Mouse (Mus musculus): ENCODE measurements around the gene Akt1s1. TPM values are rescaled to one million over a fixed set of nuclear protein-coding genes. Genes with fewer than 3 reads are reported as not detected.
A peak's percentile ranks its signal among the peaks of the same experiment; 100 is the strongest.

Gene Akt1s1
- polyA plus RNA-seq (2016; fragmentation: Nextera tagmentation; extraction: Ambion mirVana) = 116 and 120 TPM in 2 replicates

DNA sequence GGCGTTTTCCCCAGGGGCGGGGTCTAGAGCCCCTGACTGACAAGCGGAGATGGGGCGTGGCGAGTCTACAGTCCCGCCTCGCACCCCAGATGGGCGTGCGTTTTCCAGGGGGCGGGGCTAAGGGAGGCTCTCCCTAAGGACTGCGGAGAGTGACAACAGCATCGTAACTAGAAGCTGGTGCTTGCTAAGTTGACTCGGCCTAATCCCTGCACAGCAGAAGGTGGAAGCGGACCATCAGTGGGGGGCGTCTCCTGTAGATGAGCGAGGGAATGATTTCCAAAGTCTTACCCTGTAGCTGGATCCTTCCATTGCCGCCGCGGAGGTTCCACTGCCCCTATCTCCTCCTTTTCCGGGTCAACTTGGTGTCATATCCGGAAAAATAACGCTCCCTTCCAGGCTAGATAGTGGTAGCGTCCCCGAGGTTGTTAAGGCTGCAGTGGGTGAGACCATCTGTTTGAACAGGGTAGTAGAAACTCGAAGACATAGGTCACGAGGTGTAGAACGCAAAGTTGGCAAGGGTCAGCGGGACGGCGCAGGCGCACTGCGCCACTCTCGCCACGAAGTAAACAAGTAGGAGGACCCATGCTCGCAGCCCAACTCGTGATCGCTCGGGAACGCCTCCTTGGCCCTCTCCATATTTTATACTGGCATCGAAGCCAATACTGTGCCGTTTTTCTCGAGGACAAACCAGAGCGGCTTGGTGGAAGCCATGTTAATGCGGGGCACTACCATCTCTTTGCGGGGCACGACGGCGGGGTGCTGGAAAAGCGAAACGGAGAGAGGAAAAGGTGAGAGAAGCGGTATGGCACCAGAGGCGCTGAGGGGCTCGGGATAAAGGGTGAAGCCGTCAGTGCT, at the start of gene Akt1s1, which contains the start of gene Tbc1d17:
Akt1s1 (plus strand) TSS at position 431 of the 855 bp plus-strand sequence.
Tbc1d17 (minus strand) TSS at position 519 of the 855 bp plus-strand sequence.
- peaks cover 26% of the 10 kb centered on the region for H3K4me1 ChIP-seq
- peak within 1 kb of the TSS; percentile 81 for H3K9ac ChIP-seq
- H3K36me3 ChIP-seq = peaks cover 44% of the 10 kb centered on the region
- WGBS = under 1% methylated on average over 54 of the region's 54 CpGs
- H3K9me3 ChIP-seq = no peaks in the 10 kb centered on the region
- peak; percentile 79 for ATAC-seq (ENCODE audit: insufficient number of reproducible peaks, insufficient read depth, low FRiP score, low TSS enrichment)
- peak within 1 kb of the TSS; percentile 77 for H3K4me3 ChIP-seq
- H3K4me2 ChIP-seq (replicated peaks) = peak within 1 kb of the TSS; percentile 85
- H3K27ac ChIP-seq = peak within 1 kb of the TSS; percentile 96
- no peaks in the 10 kb centered on the region for H3K27me3 ChIP-seq

DNA sequence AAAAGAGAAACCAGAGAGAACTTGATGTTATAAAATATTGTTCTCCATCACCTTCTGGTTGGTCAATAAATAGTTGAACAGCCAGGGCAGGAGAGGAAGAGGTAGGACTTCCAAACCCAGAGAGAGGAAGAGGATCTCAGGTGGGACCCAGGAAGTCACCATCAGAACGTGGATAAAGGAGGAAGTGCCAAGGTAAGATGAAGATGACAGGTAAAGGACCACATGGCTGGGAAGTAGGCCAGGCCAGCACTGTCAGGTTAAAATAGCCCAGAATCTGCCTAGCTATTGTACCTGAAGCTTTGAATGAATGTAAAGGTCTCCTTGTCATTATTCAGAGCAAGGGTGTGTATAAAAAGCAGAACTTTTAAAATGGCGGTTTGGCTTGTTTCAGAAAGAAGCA, 39.9 kb upstream of the Akt1s1 start:
- no peak overlapping the region for H3K27ac ChIP-seq
- no peaks in the 10 kb centered on the region for H3K9me3 ChIP-seq
- no peak overlapping the region for H3K4me3 ChIP-seq
- peaks cover 16% of the 10 kb centered on the region; the same call in 1 of the 2 replicates for H3K36me3 ChIP-seq
- H3K4me1 ChIP-seq = no peaks in the 10 kb centered on the region
- no peak for ATAC-seq (ENCODE audit: insufficient number of reproducible peaks, insufficient read depth, low FRiP score, low TSS enrichment)
- no peak overlapping the region for H3K9ac ChIP-seq
- WGBS = 80% methylated on average over 2 of the region's 2 CpGs
- H3K4me2 ChIP-seq (replicated peaks) = no peak overlapping the region
- H3K27me3 ChIP-seq = no peaks in the 10 kb centered on the region

DNA sequence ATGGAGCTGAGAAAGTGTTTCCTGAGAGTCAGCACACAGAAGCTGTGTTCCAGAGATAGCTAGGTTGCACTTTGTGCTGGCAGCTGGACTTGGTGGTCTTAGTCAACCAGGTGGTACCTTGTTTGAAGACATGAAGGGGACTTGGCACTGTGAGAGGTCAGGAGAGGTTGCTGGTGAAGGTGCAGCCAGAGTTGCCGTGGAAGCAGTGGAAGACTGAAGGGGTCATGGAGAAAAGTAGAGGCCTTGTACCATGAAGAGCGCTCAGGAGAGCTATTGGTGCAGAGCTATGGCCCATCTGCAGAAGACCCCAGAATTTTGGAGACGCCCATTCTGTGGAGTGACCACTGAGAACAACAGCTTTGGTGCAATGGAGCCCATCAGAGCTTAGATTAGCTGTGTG, 39.3 kb upstream of the Akt1s1 start:
- no peak for ATAC-seq (ENCODE audit: insufficient number of reproducible peaks, insufficient read depth, low FRiP score, low TSS enrichment)
- no peak overlapping the region for H3K9ac ChIP-seq
- no peaks in the 10 kb centered on the region for H3K9me3 ChIP-seq

DNA sequence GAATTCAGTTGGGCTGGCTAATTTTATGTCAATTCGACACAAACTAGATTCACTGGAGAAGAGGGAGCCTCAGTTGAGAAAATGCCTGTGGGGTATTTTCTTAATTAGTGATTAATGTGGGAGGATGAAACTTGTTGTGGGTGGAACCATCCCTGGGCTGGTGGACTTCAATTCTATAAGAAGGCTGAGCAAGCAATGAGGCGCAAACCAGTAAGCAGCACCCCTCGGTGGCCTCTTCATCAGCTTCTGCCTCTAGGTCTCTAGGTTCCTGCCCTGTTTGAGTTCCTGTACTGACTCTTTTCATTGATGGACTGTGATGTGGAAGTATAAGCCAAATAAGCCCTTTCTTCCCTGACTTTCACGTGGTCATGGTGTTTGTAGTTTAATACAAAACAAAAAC, 38.4 kb upstream of the Akt1s1 start:
- WGBS = 84% methylated on average over 4 of the region's 4 CpGs
- H3K9ac ChIP-seq = no peak overlapping the region
- no peak overlapping the region for H3K4me3 ChIP-seq
- no peaks in the 10 kb centered on the region for H3K9me3 ChIP-seq
- ATAC-seq (ENCODE audit: insufficient number of reproducible peaks, insufficient read depth, low FRiP score, low TSS enrichment) = no peak
- H3K4me1 ChIP-seq = peaks cover 6% of the 10 kb centered on the region; the same call in 1 of the 2 replicates
- no peaks in the 10 kb centered on the region for H3K27me3 ChIP-seq
- H3K4me2 ChIP-seq (replicated peaks) = no peak overlapping the region
- H3K36me3 ChIP-seq = peaks cover 20% of the 10 kb centered on the region; the same call in 1 of the 2 replicates
- H3K27ac ChIP-seq = no peak overlapping the region

More for the DNA sequence above, 39.3 kb upstream of the Akt1s1 start:
- no peaks in the 10 kb centered on the region for H3K27me3 ChIP-seq
- no peaks in the 10 kb centered on the region for H3K4me1 ChIP-seq
- peaks cover 20% of the 10 kb centered on the region; the same call in 1 of the 2 replicates for H3K36me3 ChIP-seq
- WGBS = 90% methylated on average over 3 of the region's 3 CpGs
- no peak overlapping the region for H3K4me3 ChIP-seq
- H3K4me2 ChIP-seq (replicated peaks) = no peak overlapping the region
- no peak overlapping the region for H3K27ac ChIP-seq

DNA sequence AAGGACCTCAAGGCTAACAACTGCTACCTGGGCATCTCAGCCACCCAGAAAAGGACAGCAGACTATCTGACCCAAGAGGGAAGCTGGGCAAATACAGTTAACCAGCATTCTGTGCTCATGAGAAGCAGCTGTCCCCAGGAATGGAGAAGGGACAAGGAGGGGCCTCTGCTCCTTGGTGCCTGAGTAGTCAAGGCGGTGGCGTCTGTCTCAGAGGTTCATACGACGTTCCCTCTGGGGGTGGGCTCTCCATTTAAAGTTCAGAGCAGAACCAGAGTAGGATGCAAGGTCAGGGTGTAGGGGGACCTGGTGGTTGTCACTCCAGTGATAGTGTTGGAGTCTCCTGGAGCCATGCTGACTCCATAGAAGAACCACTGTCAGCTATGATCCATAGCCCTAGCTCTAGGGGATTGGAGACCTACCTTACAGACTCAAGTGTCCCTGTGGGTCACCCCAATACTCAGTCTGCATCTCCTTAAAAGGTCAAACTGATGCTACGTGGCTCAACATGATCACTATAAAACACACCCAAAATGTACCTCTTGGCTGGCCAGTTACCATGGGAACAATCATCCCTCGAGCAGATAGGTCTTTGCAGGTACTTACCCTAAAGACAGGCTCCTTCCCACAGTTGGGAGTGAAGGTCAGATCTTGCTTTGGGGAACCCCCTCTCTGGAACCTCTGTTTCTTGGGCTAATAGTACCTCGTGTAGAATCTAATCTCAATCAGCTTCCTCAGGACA, 37.8 kb upstream of the Akt1s1 start:
- no peak for ATAC-seq (ENCODE audit: insufficient number of reproducible peaks, insufficient read depth, low FRiP score, low TSS enrichment)
- H3K4me2 ChIP-seq (replicated peaks) = no peak overlapping the region
- no peak overlapping the region for H3K4me3 ChIP-seq
- WGBS = 85% methylated on average over 7 of the region's 7 CpGs
- H3K27me3 ChIP-seq = no peaks in the 10 kb centered on the region
- peaks cover 6% of the 10 kb centered on the region; the same call in 1 of the 2 replicates for H3K4me1 ChIP-seq
- no peak overlapping the region for H3K9ac ChIP-seq
- peaks cover 20% of the 10 kb centered on the region; the same call in 1 of the 2 replicates for H3K36me3 ChIP-seq
- H3K9me3 ChIP-seq = no peaks in the 10 kb centered on the region
- H3K27ac ChIP-seq = no peak overlapping the region

DNA sequence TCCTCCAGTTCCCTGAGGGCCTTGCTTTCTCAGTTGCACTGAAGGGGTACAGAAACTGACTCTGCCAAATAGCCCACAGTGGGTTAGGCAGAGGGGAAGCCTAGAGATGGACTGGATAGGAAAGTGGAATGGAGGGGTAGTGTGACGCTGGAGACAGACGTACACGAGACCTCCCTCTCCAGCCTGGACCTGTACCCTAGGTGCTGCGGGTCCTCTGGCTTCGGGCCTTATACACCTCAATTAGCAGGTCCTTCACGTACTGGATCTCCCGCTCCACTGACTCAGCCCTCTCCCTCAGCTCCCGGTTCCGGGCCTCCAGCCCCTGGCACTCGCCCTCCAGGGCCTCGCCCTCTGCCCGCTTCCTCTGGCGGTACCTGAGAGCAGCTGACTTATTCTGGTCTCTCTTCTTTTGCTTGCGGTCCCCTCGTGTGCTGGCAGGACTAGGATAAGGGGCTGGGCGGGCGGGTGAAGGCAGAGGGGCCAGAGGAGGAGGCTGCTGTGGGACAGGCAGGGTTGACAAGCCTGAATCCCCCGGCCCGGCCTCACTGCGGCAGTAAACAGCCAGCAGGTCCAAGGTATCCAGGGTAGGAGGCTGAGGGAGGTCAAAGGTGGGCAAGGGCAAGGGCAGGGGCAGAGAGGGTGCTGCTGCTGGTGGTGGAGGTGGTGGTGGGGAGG, 36.0 kb upstream of the Akt1s1 start:
- 88% methylated on average over 20 of the region's 20 CpGs for WGBS
- Histone ChIP-seq H3K4me2 (replicated peaks) (no peak overlapping the region), H3K4me3 (no peak overlapping the region), H3K4me1 (peaks cover 11% of the 10 kb centered on the region), H3K27me3 (no peaks in the 10 kb centered on the region), H3K27ac (no peak overlapping the region), H3K36me3 (peaks cover 20% of the 10 kb centered on the region; the same call in 1 of the 2 replicates), H3K9ac (no peak overlapping the region), H3K9me3 (no peaks in the 10 kb centered on the region)
- no peak for ATAC-seq (ENCODE audit: insufficient number of reproducible peaks, insufficient read depth, low FRiP score, low TSS enrichment)

DNA sequence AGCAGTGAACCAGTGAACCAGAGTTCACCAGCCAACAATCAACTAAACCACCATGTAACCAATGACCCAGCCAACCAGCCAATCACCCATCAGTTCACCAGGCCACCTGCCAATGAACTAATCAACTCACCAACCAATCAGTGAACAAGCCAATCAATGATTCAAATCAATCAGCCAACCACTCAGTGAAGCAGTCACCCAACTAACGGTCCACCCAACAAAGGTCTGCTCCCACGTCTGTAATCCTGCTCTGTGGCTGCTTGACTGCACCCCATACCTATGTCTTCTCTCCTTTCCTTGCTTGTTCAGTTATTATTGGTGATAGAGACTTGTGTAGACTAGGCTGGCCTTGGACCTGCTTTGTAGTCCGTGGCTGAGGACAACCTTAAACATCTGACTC, 34.8 kb upstream of the Akt1s1 start:
- no peak overlapping the region for H3K4me2 ChIP-seq (replicated peaks)
- peaks cover 23% of the 10 kb centered on the region for H3K4me1 ChIP-seq
- no peak for ATAC-seq (ENCODE audit: insufficient number of reproducible peaks, insufficient read depth, low FRiP score, low TSS enrichment)
- no peaks in the 10 kb centered on the region for H3K9me3 ChIP-seq
- H3K36me3 ChIP-seq = peaks cover 20% of the 10 kb centered on the region; the same call in 1 of the 2 replicates
- no peak overlapping the region for H3K9ac ChIP-seq
- no peak overlapping the region for H3K27ac ChIP-seq
- H3K27me3 ChIP-seq = no peaks in the 10 kb centered on the region
- H3K4me3 ChIP-seq = no peak overlapping the region
- 93% methylated on average over 3 of the region's 3 CpGs for WGBS

DNA sequence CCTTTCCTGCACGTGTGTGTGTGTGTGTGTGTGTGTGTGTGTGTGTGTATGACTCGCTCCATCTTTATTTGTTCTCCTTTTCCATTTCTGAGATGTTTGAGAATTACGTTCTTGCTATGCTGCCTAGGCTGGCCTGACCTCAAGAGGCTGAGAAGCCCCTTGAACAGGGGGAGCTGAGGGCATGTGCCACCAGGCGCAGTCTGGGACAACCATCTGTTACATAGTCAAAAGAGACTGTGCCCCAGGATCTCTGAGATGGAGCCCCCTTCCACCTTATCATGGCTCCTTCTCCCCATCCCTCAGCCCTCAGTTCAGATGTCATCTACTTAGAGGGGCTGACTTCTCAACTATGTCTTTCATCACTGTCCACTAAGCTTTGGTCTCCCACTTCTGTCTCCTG, 34.4 kb upstream of the Akt1s1 start:
- Histone ChIP-seq H3K27ac (no peak overlapping the region), H3K4me1 (peaks cover 27% of the 10 kb centered on the region), H3K4me3 (peak overlapping the region; percentile 72; the same call in 1 of the 2 replicates), H3K4me2 (replicated peaks) (peak overlapping the region; percentile 53), H3K27me3 (no peaks in the 10 kb centered on the region), H3K36me3 (peaks cover 20% of the 10 kb centered on the region; the same call in 1 of the 2 replicates), H3K9me3 (no peaks in the 10 kb centered on the region), H3K9ac (no peak overlapping the region)
- ATAC-seq (ENCODE audit: insufficient number of reproducible peaks, insufficient read depth, low FRiP score, low TSS enrichment) = no peak
- WGBS = 93% methylated on average over 4 of the region's 4 CpGs

DNA sequence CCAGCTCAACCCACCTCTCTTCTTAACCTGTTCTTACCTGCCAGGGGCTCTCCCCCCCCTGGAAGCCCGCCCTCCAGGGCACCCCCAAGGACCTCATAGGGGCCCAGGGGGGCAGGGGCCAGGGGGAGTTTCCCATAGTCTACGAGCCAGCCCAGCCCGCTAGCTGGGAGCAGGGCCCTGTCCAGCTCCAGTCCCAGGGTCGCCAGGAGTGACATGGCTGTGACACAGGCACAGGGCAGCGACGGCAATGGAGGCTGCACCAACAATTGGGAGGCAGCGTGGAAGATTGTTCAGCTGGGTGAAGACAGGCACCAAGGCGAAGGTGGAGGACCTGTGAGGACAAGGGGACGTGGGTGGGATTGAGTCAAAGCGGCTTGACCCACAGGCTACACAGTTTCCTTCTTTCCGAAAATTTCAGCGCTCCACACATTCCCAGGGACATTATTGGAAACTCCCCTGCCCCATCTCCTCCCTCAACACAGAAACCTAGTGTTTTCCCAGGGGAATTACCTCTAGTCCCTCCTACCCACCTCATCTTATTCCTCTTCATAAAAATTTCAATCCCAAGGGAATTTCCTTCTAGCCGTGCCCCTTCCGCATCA, 33.7 kb upstream of the Akt1s1 start:
- no peak for ATAC-seq (ENCODE audit: insufficient number of reproducible peaks, insufficient read depth, low FRiP score, low TSS enrichment)
- Histone ChIP-seq H3K4me3 (peak overlapping the region; percentile 72), H3K9me3 (no peaks in the 10 kb centered on the region), H3K36me3 (peaks cover 20% of the 10 kb centered on the region; the same call in 1 of the 2 replicates), H3K27me3 (no peaks in the 10 kb centered on the region), H3K9ac (peak overlapping the region; percentile 24; the same call in 1 of the 2 replicates), H3K4me1 (peaks cover 33% of the 10 kb centered on the region), H3K27ac (peak overlapping the region; percentile 94), H3K4me2 (replicated peaks) (peak overlapping the region; percentile 53)
- 38% methylated on average over 13 of the region's 14 CpGs for WGBS

DNA sequence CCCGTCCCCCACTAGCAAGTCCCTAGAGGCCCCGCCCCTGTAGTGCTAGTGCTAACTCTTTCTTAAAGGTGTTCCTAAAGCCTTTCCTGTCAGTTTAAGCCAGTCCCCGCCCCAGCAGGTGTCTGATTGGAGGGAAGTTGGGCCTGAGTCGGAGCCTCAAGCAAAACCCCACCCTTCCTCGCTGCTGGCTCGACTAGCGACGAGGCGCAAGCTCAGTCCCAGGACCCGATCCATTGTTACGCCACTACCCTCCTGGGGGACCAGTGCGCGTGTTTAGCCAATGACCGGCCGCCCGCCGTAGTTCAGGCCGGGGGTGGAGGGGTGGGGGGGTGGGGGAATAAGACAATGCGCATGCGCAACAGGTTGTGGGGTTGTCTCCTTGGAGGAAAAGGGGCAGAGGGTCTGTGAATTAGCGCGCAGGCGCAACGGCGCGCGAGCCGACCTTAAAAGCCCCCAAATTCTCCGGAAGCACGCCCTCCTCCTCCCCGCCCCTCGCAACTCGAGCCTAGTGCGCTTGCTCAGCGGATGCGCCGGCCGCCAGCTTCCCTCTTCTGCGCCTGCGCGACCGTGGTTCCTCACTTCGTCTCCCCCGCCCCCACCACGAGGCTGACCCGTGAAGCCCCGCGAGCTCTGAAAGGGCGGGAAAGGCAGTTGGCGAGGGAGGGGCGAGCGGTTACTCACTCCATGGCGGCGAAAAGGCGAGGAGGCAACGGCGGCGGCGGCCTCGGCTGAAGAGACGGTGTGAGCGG, 32.9 kb upstream of the Akt1s1 start, which contains the start of the genes Nup62 and Il4i1:
Nup62 (plus strand) TSS at position 368 of the 749 bp plus-strand sequence.
Il4i1 (plus strand) TSS at position 667 of the 749 bp plus-strand sequence.
- ATAC-seq (ENCODE audit: insufficient number of reproducible peaks, insufficient read depth, low FRiP score, low TSS enrichment) = peak; percentile 94
- Histone ChIP-seq H3K9ac (peak within 1 kb of the TSS; percentile 82), H3K27ac (peak within 1 kb of the TSS; percentile 94), H3K9me3 (no peaks in the 10 kb centered on the region), H3K4me1 (peaks cover 36% of the 10 kb centered on the region), H3K4me3 (peak within 1 kb of the TSS; percentile 72), H3K4me2 (replicated peaks) (peak within 1 kb of the TSS; percentile 90), H3K36me3 (peaks cover 15% of the 10 kb centered on the region; the same call in 1 of the 2 replicates), H3K27me3 (no peaks in the 10 kb centered on the region)
- under 1% methylated on average over 62 of the region's 62 CpGs for WGBS
